Mouse (Mus musculus) intestine, embryonic 14.5 days (tissue): ENCODE measurements around the gene Hk2. TPM values are rescaled to one million over a fixed set of nuclear protein-coding genes. Genes with fewer than 3 reads are reported as not detected.

ENCODE experiments used
- ATAC-seq: fragments of 200-750 bp; cut with Nextera tagmentation; replicated peaks from 2 replicates; pipeline ENCODE4 v1.8.0; 2017; ENCODE audit warnings: low read depth, moderate number of reproducible peaks, moderate TSS enrichment, moderate library complexity; ENCODE audit not compliant: low FRiP score, low TSS enrichment
- DNase-seq: peaks from one replicate; pipeline ENCODE4 v3.0.0-alpha.2; 2018; ENCODE audit warnings: low spot score
- H3K27ac ChIP-seq: fragments of 300-500 bp; sonication (generic); 2 replicates; pipeline ENCODE4 v1.5.1; 2014; ENCODE audit warnings: low read depth, mild to moderate bottlenecking, control low read depth
- H3K27me3 ChIP-seq: fragments of 300-500 bp; sonication (generic); replicated peaks from 2 replicates; pipeline ENCODE4 v1.6.1; 2014; ENCODE audit warnings: low read length, control low read depth; ENCODE audit not compliant: control insufficient read depth, insufficient read depth
- H3K36me3 ChIP-seq: fragments of 300-500 bp; sonication (generic); 2 replicates; pipeline ENCODE4 v1.6.1; 2014; ENCODE audit warnings: low read length, control low read depth; ENCODE audit not compliant: control insufficient read depth, insufficient read depth
- H3K4me1 ChIP-seq: fragments of 300-500 bp; sonication (generic); replicated peaks from 2 replicates; pipeline ENCODE4 v1.6.1; 2014; ENCODE audit warnings: low read length, control low read depth, mixed read lengths; ENCODE audit not compliant: control insufficient read depth, insufficient read depth
- H3K4me2 ChIP-seq: fragments of 300-500 bp; sonication (generic); 2 replicates; pipeline ENCODE4 v1.6.1; 2014; ENCODE audit warnings: low read length
- H3K4me3 ChIP-seq: fragments of 300-500 bp; sonication (generic); 2 replicates; pipeline ENCODE4 v1.5.1; 2014; ENCODE audit warnings: low read depth, low read length, control low read depth, mixed read lengths
- H3K9ac ChIP-seq: fragments of 300-500 bp; sonication (generic); 2 replicates; pipeline ENCODE4 v1.6.1; 2014; ENCODE audit warnings: mild to moderate bottlenecking, low read length
- H3K9me3 ChIP-seq: fragments of 300-500 bp; sonication (generic); 2 replicates; pipeline ENCODE4 v1.6.1; 2016; ENCODE audit warnings: low read length, control low read depth; ENCODE audit not compliant: control insufficient read depth
- WGBS: fragments of 180-500 bp; shearing (Covaris S2); extraction: QIAGEN DNeasy Blood & Tissue Kit; methylation state at CpG from one replicate; pipeline ENCODE4 v1.1.7; 2014; 5-methylcytosine and 5-hydroxymethylcytosine counted together
- polyA plus RNA-seq: library from polyadenylated mRNA; unstranded; fragments of >200 nt; fragmentation: Nextera tagmentation; extraction: Ambion mirVana; gene quantifications from 2 replicates; pipeline ENCODE4 v1.2.1, GENCODE M21; 2014

Gene Hk2
- polyA plus RNA-seq: 31.9 and 32.3 TPM in 2 replicates

GRCm38 (mm10) chr6:82774321-82774764 lies at the start of gene Hk2:
Hk2 (minus strand) TSS chr6:82774454.
- Histone ChIP-seq H3K9ac (peak within 1 kb of the TSS; percentile 77), H3K27ac (peak within 1 kb of the TSS; percentile 89), H3K27me3 (no peaks in the 10 kb centered on the region), H3K4me3 (peak within 1 kb of the TSS; percentile 75), H3K9me3 (no peaks in the 10 kb centered on the region), H3K36me3 (no peaks in the 10 kb centered on the region), H3K4me1 (peaks cover 21% of the 10 kb centered on the region; the same call in 1 of the 2 replicates), H3K4me2 (peak within 1 kb of the TSS; percentile 91)
- ATAC-seq (peak; percentile 92), DNase-seq (peak; percentile 93)
- under 1% methylated on average over 39 of the region's 39 CpGs for WGBS

DNA sequence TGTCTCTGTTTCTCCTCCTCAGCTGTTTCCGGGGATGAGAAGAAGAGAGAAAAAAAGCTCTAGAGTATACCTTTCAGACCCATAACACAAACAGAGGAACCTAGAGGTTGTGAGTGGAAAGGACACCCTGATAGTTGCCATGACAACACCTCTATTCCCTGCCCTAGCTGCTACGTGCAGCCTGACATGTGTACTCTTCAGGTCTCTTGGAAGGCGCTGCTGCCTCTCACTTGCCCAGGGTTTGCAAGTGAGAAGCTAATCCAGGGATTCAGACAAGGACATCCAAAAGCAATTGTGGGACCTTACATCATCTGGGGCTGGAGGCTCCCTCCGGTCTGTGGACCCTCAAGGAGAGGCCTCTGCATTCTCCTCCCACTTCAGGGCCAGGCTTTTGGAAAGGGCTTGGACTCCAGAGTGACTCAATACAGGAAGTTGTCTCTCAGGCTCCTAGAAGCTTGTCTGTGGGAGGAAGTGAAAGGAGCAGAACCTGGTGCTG lies 47.6 kb upstream of the Hk2 start:
- H3K4me3 ChIP-seq: no peak overlapping the region
- H3K4me1 ChIP-seq: peaks cover 6% of the 10 kb centered on the region; the same call in 1 of the 2 replicates
- H3K36me3 ChIP-seq: no peaks in the 10 kb centered on the region
- H3K27me3 ChIP-seq: no peaks in the 10 kb centered on the region
- H3K4me2 ChIP-seq: no peak overlapping the region
- no peaks in the 10 kb centered on the region for H3K9me3 ChIP-seq
- no peak overlapping the region for H3K9ac ChIP-seq
- peak; percentile 93 for ATAC-seq
- peak overlapping the region; percentile 73 for H3K27ac ChIP-seq
- WGBS: 15% methylated on average over 4 of the region's 4 CpGs
- DNase-seq: peak; percentile 77

- no peak overlapping the region for H3K4me3 ChIP-seq
- H3K27me3 ChIP-seq: no peaks in the 10 kb centered on the region
- peaks cover 6% of the 10 kb centered on the region; the same call in 1 of the 2 replicates for H3K4me1 ChIP-seq
- H3K36me3 ChIP-seq: no peaks in the 10 kb centered on the region
- H3K9ac ChIP-seq: no peak overlapping the region
- DNase-seq (no peak), ATAC-seq (no peak)
- H3K9me3 ChIP-seq: no peaks in the 10 kb centered on the region
- no peak overlapping the region for H3K4me2 ChIP-seq
- WGBS: 41% methylated on average over 3 of the region's 3 CpGs
- peak overlapping the region; percentile 22; the same call in 1 of the 2 replicates for H3K27ac ChIP-seq
Measured at GRCm38 (mm10) chr6:82820716-82821115, 46.5 kb upstream of the Hk2 start.

GRCm38 (mm10) chr6:82814821-82815220 lies 40.6 kb upstream of the Hk2 start:
- WGBS: 53% methylated on average over 4 of the region's 4 CpGs
- no peaks in the 10 kb centered on the region for H3K36me3 ChIP-seq

DNA sequence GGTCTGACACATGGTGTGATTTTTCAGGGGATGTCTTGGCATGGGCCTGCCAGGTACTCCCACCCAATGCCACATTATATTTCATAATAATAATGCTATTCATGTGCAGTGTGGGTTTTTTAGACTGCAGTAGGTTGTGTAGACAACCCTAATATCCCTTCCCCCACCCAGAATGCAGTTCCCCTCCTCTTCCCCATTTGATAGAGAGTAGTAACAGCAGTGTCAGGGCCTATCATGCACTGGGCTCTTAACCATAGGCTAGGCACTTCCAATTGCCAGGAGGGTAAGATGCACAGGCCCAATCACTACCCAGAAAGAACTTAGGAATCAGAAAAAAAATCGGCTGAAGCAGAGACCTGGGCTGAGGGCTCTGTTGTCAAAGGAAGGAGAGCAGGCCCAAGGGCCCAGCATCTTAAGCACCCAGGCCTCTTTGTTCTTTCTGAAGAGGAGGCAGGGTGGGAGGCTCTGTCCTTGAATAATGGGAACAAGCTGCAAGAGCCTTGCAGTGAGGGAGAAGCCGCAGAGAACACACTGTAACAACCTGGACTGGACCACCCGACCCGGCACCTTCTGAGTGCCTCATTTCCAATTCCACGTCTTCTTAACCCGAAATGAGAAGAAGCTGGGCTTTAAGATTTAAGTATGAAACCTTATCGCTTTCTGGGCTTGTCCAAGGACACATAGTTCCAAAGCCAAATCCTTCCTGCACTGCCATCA lies 33.9 kb upstream of the Hk2 start:
- no peak for ATAC-seq
- no peak overlapping the region for H3K4me3 ChIP-seq
- H3K27me3 ChIP-seq: no peaks in the 10 kb centered on the region
- no peaks in the 10 kb centered on the region for H3K9me3 ChIP-seq
- no peak overlapping the region for H3K4me2 ChIP-seq
- no peak for DNase-seq
- H3K9ac ChIP-seq: no peak overlapping the region
- no peaks in the 10 kb centered on the region for H3K4me1 ChIP-seq
- H3K27ac ChIP-seq: no peak overlapping the region
- no peaks in the 10 kb centered on the region for H3K36me3 ChIP-seq
- WGBS: 89% methylated on average over 7 of the region's 7 CpGs

More at GRCm38 (mm10) chr6:82814821-82815220, 40.6 kb upstream of the Hk2 start:
- no peaks in the 10 kb centered on the region for H3K4me1 ChIP-seq
- H3K27me3 ChIP-seq: no peaks in the 10 kb centered on the region
- H3K9ac ChIP-seq: no peak overlapping the region
- DNase-seq (no peak), ATAC-seq (no peak)
- H3K9me3 ChIP-seq: no peaks in the 10 kb centered on the region
- no peak overlapping the region for H3K27ac ChIP-seq
- no peak overlapping the region for H3K4me2 ChIP-seq
- no peak overlapping the region for H3K4me3 ChIP-seq

GRCm38 (mm10) chr6:82806971-82807370 lies 32.7 kb upstream of the Hk2 start:
- no peaks in the 10 kb centered on the region for H3K4me1 ChIP-seq
- no peaks in the 10 kb centered on the region for H3K36me3 ChIP-seq
- no peak for ATAC-seq
- H3K27me3 ChIP-seq: no peaks in the 10 kb centered on the region
- WGBS: 64% methylated on average over 3 of the region's 3 CpGs
- no peak for DNase-seq
- H3K4me3 ChIP-seq: no peak overlapping the region
- no peak overlapping the region for H3K4me2 ChIP-seq
- no peak overlapping the region for H3K9ac ChIP-seq
- no peak overlapping the region for H3K27ac ChIP-seq
- no peaks in the 10 kb centered on the region for H3K9me3 ChIP-seq

DNA sequence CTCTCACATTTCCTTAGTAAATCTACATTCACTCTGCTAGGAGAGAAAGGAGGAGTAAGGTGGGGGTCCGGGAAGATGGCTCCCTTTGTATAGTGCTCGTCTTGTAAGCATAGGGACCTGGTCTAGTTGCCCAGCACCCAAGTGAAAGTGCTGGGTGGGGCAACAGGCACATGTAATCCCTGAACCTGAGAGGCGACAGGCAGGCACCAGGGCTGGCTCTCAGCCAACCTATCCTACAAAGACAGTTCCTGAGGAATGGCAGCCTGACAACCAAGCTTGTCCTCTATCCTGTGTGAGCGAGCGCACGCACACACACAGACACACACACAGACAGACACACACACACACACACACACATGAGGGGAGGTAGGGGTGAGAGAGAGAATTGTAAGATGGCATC lies 32.2 kb upstream of the Hk2 start:
- H3K36me3 ChIP-seq: no peaks in the 10 kb centered on the region
- ATAC-seq: no peak
- no peaks in the 10 kb centered on the region for H3K4me1 ChIP-seq
- H3K4me3 ChIP-seq: no peak overlapping the region
- no peak overlapping the region for H3K4me2 ChIP-seq
- no peaks in the 10 kb centered on the region for H3K27me3 ChIP-seq
- no peaks in the 10 kb centered on the region for H3K9me3 ChIP-seq
- no peak overlapping the region for H3K27ac ChIP-seq
- no peak for DNase-seq
- H3K9ac ChIP-seq: no peak overlapping the region
- WGBS: 74% methylated on average over 6 of the region's 6 CpGs

GRCm38 (mm10) chr6:82805894-82806293 lies 31.6 kb upstream of the Hk2 start:
- Histone ChIP-seq H3K27ac (no peak overlapping the region), H3K4me2 (no peak overlapping the region), H3K4me3 (no peak overlapping the region), H3K4me1 (no peaks in the 10 kb centered on the region), H3K27me3 (no peaks in the 10 kb centered on the region), H3K9me3 (no peaks in the 10 kb centered on the region), H3K9ac (no peak overlapping the region), H3K36me3 (no peaks in the 10 kb centered on the region)
- 73% methylated on average over 3 of the region's 3 CpGs for WGBS
- DNase-seq (no peak), ATAC-seq (no peak)

DNA sequence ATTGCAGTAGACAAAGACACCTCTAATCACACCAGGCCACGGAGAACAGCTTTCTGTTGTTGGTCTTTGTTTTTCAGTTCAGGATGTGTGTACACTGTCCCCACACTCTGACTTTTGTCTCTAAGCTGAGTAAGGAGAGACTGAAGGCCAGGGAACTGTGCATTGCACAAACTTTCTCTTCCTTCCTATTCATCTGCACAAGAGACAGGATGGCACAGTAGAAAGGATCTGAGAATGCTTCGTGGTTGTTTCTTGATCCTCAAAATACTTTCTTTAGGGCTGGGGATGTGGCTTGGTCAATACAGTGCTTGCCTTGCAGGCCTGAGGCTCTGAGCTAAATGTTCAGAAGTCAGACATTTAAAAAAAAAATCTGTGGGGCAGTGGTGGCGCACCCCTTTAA lies 30.7 kb upstream of the Hk2 start:
- Histone ChIP-seq H3K4me3 (no peak overlapping the region), H3K9ac (no peak overlapping the region), H3K36me3 (no peaks in the 10 kb centered on the region), H3K4me2 (no peak overlapping the region), H3K27me3 (no peaks in the 10 kb centered on the region), H3K9me3 (no peaks in the 10 kb centered on the region), H3K27ac (no peak overlapping the region), H3K4me1 (no peaks in the 10 kb centered on the region)
- no peak for ATAC-seq
- 78% methylated on average over 3 of the region's 3 CpGs for WGBS
- DNase-seq: no peak
